Mouse (Mus musculus) lung, embryonic 14.5 days (tissue): Measurements from ENCODE around the gene Ccer2. TPM values are rescaled to one million over a fixed set of nuclear protein-coding genes. Genes with fewer than 3 reads are reported as not detected.

Experiments
- ATAC-seq: fragments of 200-750 bp; cut with Nextera tagmentation; 2 replicates; pipeline ENCODE4 v1.8.0; 2017; ENCODE audit warnings: mild to moderate bottlenecking, moderate TSS enrichment, moderate library complexity; ENCODE audit not compliant: insufficient read depth
- DNase-seq: peaks from one replicate; pipeline ENCODE4 v3.0.0-alpha.2; 2015
- H3K27ac ChIP-seq: fragments of 300-500 bp; sonication (generic); 2 replicates; pipeline ENCODE4 v1.5.1; 2014; ENCODE audit warnings: low read depth, mild to moderate bottlenecking, moderate library complexity
- H3K27me3 ChIP-seq: fragments of 300-500 bp; sonication (generic); 2 replicates; pipeline ENCODE4 v1.6.1; 2014; ENCODE audit warnings: low read length, control low read depth; ENCODE audit not compliant: insufficient read depth
- H3K36me3 ChIP-seq: fragments of 300-500 bp; sonication (generic); 2 replicates; pipeline ENCODE4 v1.6.1; 2014; ENCODE audit warnings: control low read depth; ENCODE audit not compliant: insufficient read depth
- H3K4me1 ChIP-seq: fragments of 300-500 bp; sonication (generic); 2 replicates; pipeline ENCODE4 v1.6.1; 2014; ENCODE audit warnings: antibody characterized with exemption, control low read depth; ENCODE audit not compliant: insufficient read depth
- H3K4me2 ChIP-seq: fragments of 300-500 bp; sonication (generic); 2 replicates; pipeline ENCODE4 v1.6.1; 2014; ENCODE audit warnings: mild to moderate bottlenecking
- H3K4me3 ChIP-seq: fragments of 300-500 bp; sonication (generic); 2 replicates; pipeline ENCODE4 v1.5.1; 2014; ENCODE audit warnings: low read depth, low read length
- H3K9ac ChIP-seq: fragments of 300-500 bp; sonication (generic); 2 replicates; pipeline ENCODE4 v1.6.1; 2014
- H3K9me3 ChIP-seq: fragments of 300-500 bp; sonication (generic); 2 replicates; pipeline ENCODE4 v1.6.1; 2016; ENCODE audit warnings: low read depth, low read length, control low read depth
- CTCF ChIP-seq: IDR thresholded peaks from 2 replicates; pipeline ENCODE4 v1.5.1; 2016; ENCODE audit warnings: antibody characterized with exemption, low read depth
- WGBS: fragments of 180-500 bp; shearing (Covaris S2); extraction: QIAGEN DNeasy Blood & Tissue Kit; methylation state at CpG from one replicate; pipeline ENCODE4 v1.1.7; 2014; 5-methylcytosine and 5-hydroxymethylcytosine counted together
- polyA plus RNA-seq: library from polyadenylated mRNA; unstranded; fragments of >200 nt; fragmentation: Nextera tagmentation; extraction: Ambion mirVana; gene quantifications from 2 replicates; pipeline ENCODE4 v1.2.1, GENCODE M21; 2014

Gene Ccer2
- polyA plus RNA-seq, 1 experiment from 2014 or later = not detected

DNA sequence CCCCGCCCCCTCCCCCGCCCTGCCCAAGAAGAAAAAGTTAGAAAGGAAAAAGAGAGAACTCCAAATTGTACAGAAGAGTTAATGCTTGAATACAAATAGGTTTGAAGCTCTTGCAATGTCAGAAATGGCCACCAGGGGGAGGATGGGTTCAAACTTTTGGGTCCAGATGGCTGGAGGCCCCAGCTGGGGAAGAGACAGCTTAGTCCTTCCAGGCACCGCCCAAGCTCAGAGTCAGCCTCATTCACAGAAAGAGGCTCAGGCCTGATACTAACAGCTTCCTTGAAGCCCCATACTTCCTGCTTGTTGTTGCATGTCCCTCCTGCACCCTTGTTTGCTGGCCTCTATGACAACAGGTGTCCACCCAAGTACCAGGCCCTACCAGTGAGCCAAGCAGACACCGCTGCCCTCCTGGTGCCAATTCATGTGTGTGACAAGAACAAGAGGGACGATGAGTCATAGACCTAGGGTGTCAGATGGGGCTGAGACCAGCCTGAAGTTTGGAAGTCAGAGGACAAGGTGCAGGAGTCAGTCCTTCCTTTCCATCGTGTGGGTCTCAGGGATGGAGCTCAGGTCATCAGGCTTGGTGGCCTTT, 24.2 kb downstream of the Ccer2 start:
- Histone ChIP-seq H3K27ac (no peak overlapping the region), H3K36me3 (peaks cover 3% of the 10 kb centered on the region; the same call in 1 of the 2 replicates), H3K9ac (no peak overlapping the region)

DNA sequence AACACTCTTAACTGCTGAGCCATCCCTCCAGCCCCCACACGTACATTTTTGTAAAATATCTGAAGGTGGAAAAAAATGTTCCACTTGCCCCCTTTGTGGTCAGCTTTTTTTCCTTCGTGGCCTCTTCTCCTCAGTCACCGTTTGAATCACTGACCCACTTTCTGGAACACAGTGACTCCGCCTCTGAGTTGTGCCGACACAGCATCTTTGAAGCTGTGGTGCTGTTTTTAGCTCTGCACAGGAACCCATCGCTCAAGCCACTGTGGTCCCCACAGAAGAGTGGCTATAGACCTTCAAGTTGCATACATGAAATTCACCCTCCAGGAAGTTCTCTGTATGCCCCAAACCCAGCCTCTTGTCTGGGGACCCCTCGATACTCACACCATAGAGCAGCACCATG, 24.9 kb downstream of the Ccer2 start:
- 71% methylated on average over 7 of the region's 7 CpGs for WGBS
- H3K27me3 ChIP-seq = no peaks in the 10 kb centered on the region
- H3K4me3 ChIP-seq = no peak overlapping the region
- TF ChIP-seq CTCF = no peak
- H3K27ac ChIP-seq = no peak overlapping the region
- no peaks in the 10 kb centered on the region for H3K4me1 ChIP-seq
- H3K9ac ChIP-seq = no peak overlapping the region
- H3K9me3 ChIP-seq = no peaks in the 10 kb centered on the region
- ATAC-seq = no peak
- H3K36me3 ChIP-seq = peaks cover 10% of the 10 kb centered on the region; the same call in 1 of the 2 replicates
- no peak overlapping the region for H3K4me2 ChIP-seq
- peak; percentile 30 for DNase-seq

More for the DNA sequence above, 24.2 kb downstream of the Ccer2 start:
- Histone ChIP-seq H3K4me1 (no peaks in the 10 kb centered on the region), H3K4me3 (no peak overlapping the region), H3K4me2 (no peak overlapping the region), H3K27me3 (no peaks in the 10 kb centered on the region), H3K9me3 (no peaks in the 10 kb centered on the region)
- 44% methylated on average over 6 of the region's 6 CpGs for WGBS
- TF ChIP-seq CTCF = peak; percentile 83
- ATAC-seq (peak; percentile 68; the same call in 1 of the 2 replicates), DNase-seq (peak; percentile 97)

DNA sequence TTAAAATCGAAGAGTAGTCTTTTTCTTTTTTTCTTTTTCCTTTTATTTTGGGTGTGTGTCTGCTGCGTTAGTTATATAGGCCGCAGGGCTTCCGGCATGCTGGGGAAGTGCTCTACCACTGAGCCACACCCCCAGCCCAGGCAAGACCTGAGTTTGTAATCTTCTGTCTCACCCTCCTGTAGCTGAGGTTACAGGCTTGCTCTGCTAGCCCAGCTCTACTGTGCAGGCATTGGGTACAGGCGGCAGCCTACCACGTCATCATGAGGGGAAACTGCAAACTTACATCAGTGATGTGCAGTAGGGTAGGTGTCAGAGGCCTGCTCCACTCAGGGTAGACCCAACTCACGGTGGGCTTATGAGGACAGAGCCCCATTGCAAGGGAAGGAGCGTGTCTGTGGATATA, 25.3 kb downstream of the Ccer2 start:
- ATAC-seq = no peak

DNA sequence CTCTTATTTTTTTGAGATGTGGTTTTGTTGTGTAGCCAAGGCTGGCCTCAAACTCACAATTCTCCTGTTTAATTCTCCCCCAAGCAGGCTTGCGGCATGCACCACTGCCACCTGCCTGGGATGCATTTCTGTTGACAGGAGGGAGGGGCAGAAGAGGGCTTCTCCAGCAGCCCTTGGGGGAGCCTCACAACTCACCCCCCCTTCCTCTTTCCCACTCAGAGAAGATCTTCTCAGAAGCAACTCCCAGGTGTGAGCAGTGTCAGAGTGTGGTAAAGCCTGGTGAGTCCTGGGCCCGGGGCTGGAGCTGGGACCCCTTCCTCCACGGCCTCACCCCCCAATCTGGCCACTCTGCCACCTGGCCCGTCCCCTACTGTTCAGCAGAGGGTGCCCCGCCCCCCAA, 29.2 kb downstream of the Ccer2 start:
- Histone ChIP-seq H3K4me1 (peaks cover 8% of the 10 kb centered on the region), H3K4me3 (no peak overlapping the region), H3K27me3 (no peaks in the 10 kb centered on the region), H3K9ac (no peak overlapping the region), H3K4me2 (no peak overlapping the region), H3K9me3 (no peaks in the 10 kb centered on the region), H3K36me3 (peaks cover 11% of the 10 kb centered on the region; the same call in 1 of the 2 replicates), H3K27ac (no peak overlapping the region)
- no peak for TF ChIP-seq CTCF
- no peak for DNase-seq
- 75% methylated on average over 5 of the region's 5 CpGs for WGBS
- no peak for ATAC-seq

More for the DNA sequence above, 25.3 kb downstream of the Ccer2 start:
- Histone ChIP-seq H3K9me3 (no peaks in the 10 kb centered on the region), H3K4me3 (no peak overlapping the region), H3K4me1 (no peaks in the 10 kb centered on the region), H3K36me3 (peaks cover 10% of the 10 kb centered on the region; the same call in 1 of the 2 replicates), H3K27me3 (no peaks in the 10 kb centered on the region), H3K9ac (no peak overlapping the region), H3K4me2 (no peak overlapping the region), H3K27ac (no peak overlapping the region)
- TF ChIP-seq CTCF = no peak
- 88% methylated on average over 8 of the region's 8 CpGs for WGBS
- no peak for DNase-seq

DNA sequence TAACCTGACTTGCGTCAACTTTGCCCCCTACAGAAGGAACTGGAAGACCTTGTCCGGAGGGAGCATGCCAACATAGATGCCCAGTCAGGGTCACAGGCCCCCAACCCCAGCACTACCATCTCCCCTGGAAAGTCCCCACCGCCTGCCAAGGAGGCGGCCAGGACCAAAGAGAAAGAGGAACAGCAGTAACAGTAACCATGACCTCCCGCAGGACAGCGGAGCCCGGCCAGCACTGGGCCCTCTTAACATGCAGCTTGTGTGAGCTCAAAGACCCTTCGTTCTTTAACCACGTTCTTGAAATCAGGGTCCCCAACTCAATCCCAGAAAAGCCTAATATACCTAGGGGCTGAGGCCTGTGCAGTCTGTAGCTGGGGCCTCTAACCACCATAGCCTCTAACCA, 31.9 kb downstream of the Ccer2 start:
- WGBS = 89% methylated on average over 9 of the region's 9 CpGs
- no peak overlapping the region for H3K9ac ChIP-seq

DNA sequence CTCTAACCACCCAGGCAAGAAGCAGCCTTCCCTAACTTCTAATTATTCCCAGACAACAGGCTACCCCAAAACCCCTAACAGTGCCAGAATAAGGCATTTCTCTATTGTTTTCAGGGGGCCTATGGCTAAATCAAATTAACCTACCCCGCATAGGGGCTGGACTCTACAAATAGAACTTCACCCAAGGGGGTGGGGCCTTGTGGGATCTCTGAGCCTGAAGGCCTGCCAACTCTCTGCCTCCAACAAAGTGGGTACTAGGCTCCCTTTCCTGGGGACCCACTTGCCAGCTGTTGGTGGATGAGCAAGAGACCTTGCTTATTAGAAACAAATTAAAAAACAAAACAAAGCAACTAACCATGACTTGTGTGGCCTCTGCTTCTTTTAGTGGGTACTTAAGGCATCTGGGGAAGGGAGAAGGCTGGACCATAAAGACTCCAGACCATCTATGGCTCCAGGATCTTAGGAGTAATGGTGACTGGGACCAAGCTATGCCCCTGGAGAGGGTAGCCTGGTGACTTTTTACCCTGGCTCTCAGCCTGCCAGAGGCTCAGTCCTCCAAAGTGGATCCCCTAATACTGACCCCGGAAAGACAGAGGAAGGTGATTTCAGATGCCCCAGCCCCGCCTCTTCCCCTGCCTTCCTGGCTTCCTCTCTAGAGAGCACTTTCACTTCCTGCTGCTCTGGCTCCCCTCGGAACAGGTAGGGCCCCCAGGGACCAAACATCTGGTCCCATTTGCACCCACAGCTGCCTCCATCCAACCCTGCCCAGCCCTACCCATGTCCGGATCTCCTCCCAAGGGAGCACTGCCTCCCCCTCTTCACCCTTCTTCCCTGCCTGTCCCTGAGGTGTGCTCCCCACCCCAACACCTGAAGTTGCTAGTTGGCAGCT, 32.6 kb downstream of the Ccer2 start, which contains the start of gene Rinl:
TSS of gene Rinl (plus strand) at position 663 of the 889 bp plus-strand sequence.
- peaks cover 11% of the 10 kb centered on the region; the same call in 1 of the 2 replicates for H3K36me3 ChIP-seq
- H3K27ac ChIP-seq = no peak within 1 kb of the TSS; the same call in 1 of the 2 replicates
- no peak for TF ChIP-seq CTCF
- peaks cover 11% of the 10 kb centered on the region for H3K4me1 ChIP-seq
- no peaks in the 10 kb centered on the region for H3K9me3 ChIP-seq
- H3K9ac ChIP-seq = no peak within 1 kb of the TSS
- ATAC-seq = no peak
- H3K4me3 ChIP-seq = no peak within 1 kb of the TSS
- H3K4me2 ChIP-seq = no peak within 1 kb of the TSS
- 49% methylated on average over 5 of the region's 5 CpGs for WGBS
- DNase-seq = no peak
- no peaks in the 10 kb centered on the region for H3K27me3 ChIP-seq

More for the DNA sequence above, 31.9 kb downstream of the Ccer2 start:
- Histone ChIP-seq H3K36me3 (peaks cover 11% of the 10 kb centered on the region; the same call in 1 of the 2 replicates), H3K4me1 (peaks cover 11% of the 10 kb centered on the region), H3K4me3 (no peak overlapping the region), H3K4me2 (no peak overlapping the region), H3K27ac (no peak overlapping the region), H3K27me3 (no peaks in the 10 kb centered on the region), H3K9me3 (no peaks in the 10 kb centered on the region)
- no peak for TF ChIP-seq CTCF
- DNase-seq = no peak
- no peak for ATAC-seq

DNA sequence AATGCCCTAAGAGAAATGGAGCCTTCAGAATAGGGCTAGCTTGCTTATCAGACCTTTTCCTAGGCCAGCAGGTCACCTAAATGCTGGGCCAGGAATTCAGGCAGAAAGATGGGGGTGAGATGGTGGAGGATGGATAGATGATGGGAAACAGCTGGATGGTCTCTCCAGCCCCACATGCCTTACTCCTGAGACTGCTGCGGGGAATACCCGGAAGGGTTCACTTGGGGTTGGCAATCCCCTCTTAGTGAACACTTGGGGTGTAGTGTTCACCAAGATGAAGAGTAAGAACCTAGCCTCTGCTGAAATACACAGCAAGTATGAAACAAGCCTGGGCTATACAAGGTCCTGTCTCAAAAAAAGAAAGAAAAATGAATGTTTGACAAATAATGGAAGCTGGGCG, 33.3 kb downstream of the Ccer2 start:
- TF ChIP-seq CTCF = no peak
- no peak for ATAC-seq
- Histone ChIP-seq H3K27ac (no peak overlapping the region; the same call in 1 of the 2 replicates), H3K4me2 (no peak overlapping the region), H3K9ac (no peak overlapping the region), H3K4me1 (peaks cover 11% of the 10 kb centered on the region), H3K4me3 (no peak overlapping the region), H3K36me3 (peaks cover 11% of the 10 kb centered on the region; the same call in 1 of the 2 replicates), H3K27me3 (no peaks in the 10 kb centered on the region), H3K9me3 (no peaks in the 10 kb centered on the region)
- WGBS = 38% methylated on average over 3 of the region's 3 CpGs
- DNase-seq = peak; percentile 21
